Mouse (Mus musculus): ENCODE measurements around the gene Olfr1082. TPM values are rescaled to one million over a fixed set of nuclear protein-coding genes. Genes with fewer than 3 reads are reported as not detected.
"Not testable (repeated sequence)": the region's sequence is repeated elsewhere in the genome, so short reads cannot be mapped to it uniquely, and the experiment has no call there.

The Olfr1082 gene
- polyA plus RNA-seq (2015; fragmentation: Nextera tagmentation; extraction: Ambion mirVana) = not detected in 2 replicates

- H3K27me3 ChIP-seq (ENCODE audit: control insufficient read depth, insufficient read depth, low read length); ATAC-seq (ENCODE audit: insufficient read depth, low FRiP score); H3K36me3 ChIP-seq (ENCODE audit: control insufficient read depth, insufficient read depth, low read length); H3K4me3 ChIP-seq (replicated peaks; ENCODE audit: low read length); H3K9ac ChIP-seq (ENCODE audit: low read length); H3K27ac ChIP-seq (ENCODE audit: low read length); H3K4me1 ChIP-seq (ENCODE audit: control insufficient read depth, insufficient read depth, low read length); H3K9me3 ChIP-seq (replicated peaks; ENCODE audit: control insufficient read depth, low read length); H3K4me2 ChIP-seq (ENCODE audit: low read depth, low read length): not testable (repeated sequence)
- 40% methylated on average over 1 of the region's 1 CpGs for WGBS
Measured at GRCm38 (mm10) chr2:86598866-86599265, at the start of gene Olfr1082. Gene Olfr1082, minus strand, starts transcription at chr2:86598966.

- not testable (repeated sequence) for H3K9me3 ChIP-seq (replicated peaks; ENCODE audit: control insufficient read depth, low read length); ATAC-seq (ENCODE audit: insufficient read depth, low FRiP score)
Measured at GRCm38 (mm10) chr2:86639625-86640024, 40.9 kb upstream of the Olfr1082 start, which contains the start of gene Olfr1084. Gene Olfr1084, minus strand, starts transcription at chr2:86639725.

GRCm38 (mm10) chr2:86558135-86558534 lies 40.6 kb downstream of the Olfr1082 start, which contains the start of gene Olfr1080:
Gene Olfr1080, minus strand, starts transcription at chr2:86558235.
- not testable (repeated sequence) for H3K9ac ChIP-seq (ENCODE audit: low read length); H3K4me3 ChIP-seq (replicated peaks; ENCODE audit: low read length); H3K4me2 ChIP-seq (ENCODE audit: low read depth, low read length); H3K36me3 ChIP-seq (ENCODE audit: control insufficient read depth, insufficient read depth, low read length); ATAC-seq (ENCODE audit: insufficient read depth, low FRiP score); H3K4me1 ChIP-seq (ENCODE audit: control insufficient read depth, insufficient read depth, low read length); H3K27me3 ChIP-seq (ENCODE audit: control insufficient read depth, insufficient read depth, low read length); H3K27ac ChIP-seq (ENCODE audit: low read length); H3K9me3 ChIP-seq (replicated peaks; ENCODE audit: control insufficient read depth, low read length)

More at GRCm38 (mm10) chr2:86639625-86640024, 40.9 kb upstream of the Olfr1082 start, which contains the start of gene Olfr1084:
- not testable (repeated sequence) for H3K27ac ChIP-seq (ENCODE audit: low read length); H3K4me1 ChIP-seq (ENCODE audit: control insufficient read depth, insufficient read depth, low read length); H3K4me3 ChIP-seq (replicated peaks; ENCODE audit: low read length); H3K27me3 ChIP-seq (ENCODE audit: control insufficient read depth, insufficient read depth, low read length); H3K36me3 ChIP-seq (ENCODE audit: control insufficient read depth, insufficient read depth, low read length); H3K4me2 ChIP-seq (ENCODE audit: low read depth, low read length); H3K9ac ChIP-seq (ENCODE audit: low read length)
- 83% methylated on average over 1 of the region's 1 CpGs for WGBS

Other genes starting within 250 kb of the Olfr1082 start
- not detected in 2 replicates for gene Olfr1055, start 248.7 kb downstream of the Olfr1082 start, polyA plus RNA-seq (2015; fragmentation: Nextera tagmentation; extraction: Ambion mirVana)
- not detected in 2 replicates for gene Olfr1056, start 236.5 kb downstream of the Olfr1082 start, polyA plus RNA-seq (2015; fragmentation: Nextera tagmentation; extraction: Ambion mirVana)
- gene Olfr1057, start 220.6 kb downstream of the Olfr1082 start, polyA plus RNA-seq (2015; fragmentation: Nextera tagmentation; extraction: Ambion mirVana) = not detected in 2 replicates
- not detected in 2 replicates for gene Olfr1058, start 210.4 kb downstream of the Olfr1082 start, polyA plus RNA-seq (2015; fragmentation: Nextera tagmentation; extraction: Ambion mirVana)
- gene Olfr1061, start 184.9 kb downstream of the Olfr1082 start, polyA plus RNA-seq (2015; fragmentation: Nextera tagmentation; extraction: Ambion mirVana) = not detected in 2 replicates
- not detected in 2 replicates for gene Olfr1062, start 172.2 kb downstream of the Olfr1082 start, polyA plus RNA-seq (2015; fragmentation: Nextera tagmentation; extraction: Ambion mirVana)
- not detected in 2 replicates for gene Olfr1065, start 148.4 kb downstream of the Olfr1082 start, polyA plus RNA-seq (2015; fragmentation: Nextera tagmentation; extraction: Ambion mirVana)
- not detected in 2 replicates for gene Olfr1066, start 142.7 kb downstream of the Olfr1082 start, polyA plus RNA-seq (2015; fragmentation: Nextera tagmentation; extraction: Ambion mirVana)
- not detected in 2 replicates for gene Olfr228, start 111.6 kb downstream of the Olfr1082 start, polyA plus RNA-seq (2015; fragmentation: Nextera tagmentation; extraction: Ambion mirVana)
- gene Olfr1076, start 90.5 kb downstream of the Olfr1082 start, polyA plus RNA-seq (2015; fragmentation: Nextera tagmentation; extraction: Ambion mirVana) = not detected in 2 replicates
- not detected in 2 replicates for gene Olfr1079, start 56.5 kb downstream of the Olfr1082 start, polyA plus RNA-seq (2015; fragmentation: Nextera tagmentation; extraction: Ambion mirVana)
- not detected in 2 replicates for gene Olfr1080, start 40.7 kb downstream of the Olfr1082 start, polyA plus RNA-seq (2015; fragmentation: Nextera tagmentation; extraction: Ambion mirVana)
- gene Olfr1084, start 40.8 kb upstream of the Olfr1082 start, polyA plus RNA-seq (2015; fragmentation: Nextera tagmentation; extraction: Ambion mirVana) = not detected in 2 replicates
- not detected in 2 replicates for gene Olfr1085, start 63.1 kb upstream of the Olfr1082 start, polyA plus RNA-seq (2015; fragmentation: Nextera tagmentation; extraction: Ambion mirVana)
- gene Olfr1086, start 81.1 kb upstream of the Olfr1082 start, polyA plus RNA-seq (2015; fragmentation: Nextera tagmentation; extraction: Ambion mirVana) = not detected in 2 replicates
- gene Olfr1087, start 99.4 kb upstream of the Olfr1082 start, polyA plus RNA-seq (2015; fragmentation: Nextera tagmentation; extraction: Ambion mirVana) = not detected in 2 replicates
- not detected in 2 replicates for gene Olfr1089, start 134.7 kb upstream of the Olfr1082 start, polyA plus RNA-seq (2015; fragmentation: Nextera tagmentation; extraction: Ambion mirVana)
- not detected in 2 replicates for gene Olfr1090, start 160.0 kb upstream of the Olfr1082 start, polyA plus RNA-seq (2015; fragmentation: Nextera tagmentation; extraction: Ambion mirVana)
- not detected in 2 replicates for gene Olfr1093, start 183.5 kb upstream of the Olfr1082 start, polyA plus RNA-seq (2015; fragmentation: Nextera tagmentation; extraction: Ambion mirVana)
- not detected in 2 replicates for gene Olfr141, start 211.1 kb upstream of the Olfr1082 start, polyA plus RNA-seq (2015; fragmentation: Nextera tagmentation; extraction: Ambion mirVana)
- gene Olfr1094, start 225.7 kb upstream of the Olfr1082 start, polyA plus RNA-seq (2015; fragmentation: Nextera tagmentation; extraction: Ambion mirVana) = not detected in 2 replicates

Measured in stomach, embryonic 16.5 days (tissue).